Mouse (Mus musculus): ENCODE results near the gene Srpx2. TPM values are rescaled to one million over a fixed set of nuclear protein-coding genes. Genes with fewer than 3 reads are reported as not detected.

Srpx2 gene
- polyA plus RNA-seq, 1 experiment from 2014 or later = 5.1 TPM

DNA sequence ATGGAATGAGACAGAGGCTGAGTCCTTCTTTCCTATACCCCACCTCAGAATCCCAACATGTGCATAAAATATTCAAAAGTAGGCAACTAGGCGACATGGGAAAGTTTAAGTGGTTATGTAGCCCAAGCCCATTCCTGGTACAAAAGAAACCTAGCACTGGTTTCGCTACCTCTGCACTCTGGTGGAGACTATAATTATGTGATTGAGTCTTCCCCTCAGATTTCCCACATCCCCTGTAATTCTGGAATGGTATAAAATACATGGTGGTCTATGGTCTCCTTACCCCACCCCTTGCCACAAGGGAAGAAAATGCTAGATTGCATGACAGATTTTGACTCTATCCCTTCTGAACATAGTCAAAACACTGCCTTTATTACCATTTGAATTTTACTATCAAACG lies 4.8 kb downstream of the Srpx2 start:
- TF ChIP-seq CTCF (IDR thresholded peaks at IDR 0.05; ENCODE audit: low read depth) = no peak
- H3K27ac ChIP-seq (ENCODE audit: low read depth, low read length) = no peak overlapping the region
- H3K36me3 ChIP-seq (ENCODE audit: control insufficient read depth, insufficient read depth) = no peaks in the 10 kb centered on the region
- no peaks in the 10 kb centered on the region for H3K27me3 ChIP-seq (replicated peaks; ENCODE audit: control insufficient read depth, insufficient read depth, low read length)
- H3K9me3 ChIP-seq (ENCODE audit: control insufficient read depth) = no peaks in the 10 kb centered on the region
- no peak for ATAC-seq
- no peak overlapping the region for H3K4me2 ChIP-seq (replicated peaks; ENCODE audit: low read depth)
- H3K4me1 ChIP-seq (replicated peaks; ENCODE audit: control insufficient read depth, insufficient read depth, low read length) = no peaks in the 10 kb centered on the region
- no peak overlapping the region for H3K9ac ChIP-seq (ENCODE audit: low read depth, low read length)
- WGBS = 79% methylated on average over 3 of the region's 3 CpGs
- H3K4me3 ChIP-seq (ENCODE audit: low read depth, low read length) = no peak overlapping the region

DNA sequence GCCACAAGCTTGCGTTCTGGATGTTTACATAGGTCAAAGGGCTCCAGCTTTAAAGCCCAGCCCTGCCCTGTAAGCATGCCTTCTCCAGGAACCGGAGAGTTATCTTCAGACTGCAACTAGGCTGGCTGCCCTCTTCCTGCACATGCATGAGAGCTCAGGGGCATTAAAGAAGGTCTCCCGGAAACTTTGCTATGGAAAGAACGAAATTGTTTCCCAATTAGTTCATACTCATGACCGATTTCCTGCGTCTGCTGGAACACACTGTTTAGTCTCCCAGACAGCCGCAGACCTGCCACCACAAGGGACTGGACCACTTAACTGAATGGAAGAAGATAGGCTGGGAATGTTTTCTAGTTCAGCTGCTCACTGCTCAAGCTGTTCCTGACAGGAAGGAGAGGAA lies 6.0 kb downstream of the Srpx2 start:
- Histone ChIP-seq H3K9me3 (ENCODE audit: control insufficient read depth) (no peaks in the 10 kb centered on the region), H3K9ac (ENCODE audit: low read depth, low read length) (no peak overlapping the region), H3K4me3 (ENCODE audit: low read depth, low read length) (no peak overlapping the region), H3K27ac (ENCODE audit: low read depth, low read length) (no peak overlapping the region), H3K4me1 (replicated peaks; ENCODE audit: control insufficient read depth, insufficient read depth, low read length) (no peaks in the 10 kb centered on the region), H3K36me3 (ENCODE audit: control insufficient read depth, insufficient read depth) (no peaks in the 10 kb centered on the region), H3K27me3 (replicated peaks; ENCODE audit: control insufficient read depth, insufficient read depth, low read length) (no peaks in the 10 kb centered on the region), H3K4me2 (replicated peaks; ENCODE audit: low read depth) (no peak overlapping the region; the same call in 1 of the 2 replicates)
- ATAC-seq = no peak
- WGBS = 30% methylated on average over 7 of the region's 7 CpGs
- TF ChIP-seq CTCF (IDR thresholded peaks at IDR 0.05; ENCODE audit: low read depth) = no peak

DNA sequence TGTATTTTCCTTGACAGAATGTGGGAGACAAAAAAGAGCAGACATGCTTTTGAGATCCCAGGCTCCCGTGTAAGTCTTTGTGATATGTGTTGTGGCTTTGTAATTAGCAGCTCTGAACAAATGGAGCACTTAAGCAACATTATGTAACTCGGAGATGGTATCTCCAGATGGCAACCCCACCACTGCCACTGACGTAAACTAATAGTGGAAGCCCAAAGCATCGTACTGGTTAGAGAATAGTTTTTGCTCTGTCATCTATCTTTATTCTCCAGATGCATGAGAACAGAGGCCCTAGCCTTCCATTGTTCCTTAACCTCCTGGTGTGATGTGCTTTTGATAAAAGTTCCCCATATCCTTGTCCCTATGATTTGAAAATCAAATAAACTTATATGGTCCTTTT lies 13.0 kb downstream of the Srpx2 start:
- H3K9ac ChIP-seq (ENCODE audit: low read depth, low read length) = no peak overlapping the region
- H3K4me2 ChIP-seq (replicated peaks; ENCODE audit: low read depth) = no peak overlapping the region
- no peak for ATAC-seq
- no peaks in the 10 kb centered on the region for H3K9me3 ChIP-seq (ENCODE audit: control insufficient read depth)
- no peaks in the 10 kb centered on the region for H3K4me1 ChIP-seq (replicated peaks; ENCODE audit: control insufficient read depth, insufficient read depth, low read length)
- WGBS = 78% methylated on average over 4 of the region's 4 CpGs
- H3K4me3 ChIP-seq (ENCODE audit: low read depth, low read length) = no peak overlapping the region
- no peak for TF ChIP-seq CTCF (IDR thresholded peaks at IDR 0.05; ENCODE audit: low read depth)
- no peaks in the 10 kb centered on the region for H3K27me3 ChIP-seq (replicated peaks; ENCODE audit: control insufficient read depth, insufficient read depth, low read length)
- no peak overlapping the region for H3K27ac ChIP-seq (ENCODE audit: low read depth, low read length)
- H3K36me3 ChIP-seq (ENCODE audit: control insufficient read depth, insufficient read depth) = no peaks in the 10 kb centered on the region

DNA sequence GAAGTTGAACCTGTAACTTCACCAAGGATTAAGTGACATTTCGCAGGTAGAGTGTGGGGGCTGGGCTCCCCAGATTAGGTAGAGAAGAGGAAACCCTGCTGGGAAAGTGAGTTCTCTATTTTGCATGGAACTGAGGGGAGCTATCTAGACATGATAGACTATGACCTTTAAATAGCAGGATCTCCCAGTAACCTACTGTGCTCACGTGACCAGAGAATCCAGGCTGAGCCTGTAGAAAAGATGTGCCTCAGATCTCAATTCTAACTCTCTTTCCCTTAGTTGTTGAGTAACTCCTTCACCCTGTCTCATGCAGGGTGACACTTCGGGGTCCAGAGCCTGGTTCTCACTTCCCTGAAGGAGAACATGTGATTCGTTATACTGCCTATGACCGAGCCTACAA lies 18.5 kb downstream of the Srpx2 start:
- no peak overlapping the region for H3K9ac ChIP-seq (ENCODE audit: low read depth, low read length)
- no peak overlapping the region for H3K4me3 ChIP-seq (ENCODE audit: low read depth, low read length)
- no peaks in the 10 kb centered on the region for H3K36me3 ChIP-seq (ENCODE audit: control insufficient read depth, insufficient read depth)
- no peaks in the 10 kb centered on the region for H3K9me3 ChIP-seq (ENCODE audit: control insufficient read depth)
- H3K4me2 ChIP-seq (replicated peaks; ENCODE audit: low read depth) = no peak overlapping the region
- no peak for ATAC-seq
- H3K27me3 ChIP-seq (replicated peaks; ENCODE audit: control insufficient read depth, insufficient read depth, low read length) = no peaks in the 10 kb centered on the region
- H3K4me1 ChIP-seq (replicated peaks; ENCODE audit: control insufficient read depth, insufficient read depth, low read length) = no peaks in the 10 kb centered on the region
- WGBS = 65% methylated on average over 5 of the region's 5 CpGs
- TF ChIP-seq CTCF (IDR thresholded peaks at IDR 0.05; ENCODE audit: low read depth) = no peak
- no peak overlapping the region for H3K27ac ChIP-seq (ENCODE audit: low read depth, low read length)

DNA sequence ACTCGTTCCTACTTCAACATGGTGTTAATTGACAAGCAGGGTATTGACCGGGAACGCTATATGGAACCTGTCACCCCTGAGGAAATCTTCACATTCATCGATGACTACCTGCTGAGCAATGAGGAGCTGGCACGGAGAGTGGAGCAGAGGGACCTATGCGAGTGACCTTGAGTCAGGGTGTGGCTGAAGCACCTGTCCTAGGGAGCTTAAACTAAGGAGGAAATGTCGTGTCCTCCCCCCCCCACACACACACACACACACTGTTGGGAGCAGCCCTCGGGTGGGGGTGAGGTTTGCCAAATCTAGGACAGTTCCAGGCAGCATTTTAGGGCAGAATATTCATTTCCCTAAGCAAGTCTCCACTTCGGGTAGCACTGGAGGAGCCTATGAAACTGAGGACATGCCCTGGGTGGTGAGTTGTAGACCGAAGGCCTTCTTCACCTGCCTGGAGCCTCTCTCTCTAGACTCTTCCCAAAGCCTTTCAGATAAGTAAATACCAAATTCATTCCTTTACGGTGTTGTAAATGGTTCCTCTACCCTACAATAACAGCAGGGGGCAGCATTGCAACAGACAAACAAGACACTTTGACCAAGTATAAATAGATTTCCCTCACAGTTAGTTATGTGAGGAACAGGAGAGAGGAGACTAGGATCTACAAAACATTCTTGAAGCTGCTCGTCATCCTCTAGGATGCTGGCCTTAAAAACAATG lies 23.2 kb downstream of the Srpx2 start:
- H3K36me3 ChIP-seq (ENCODE audit: control insufficient read depth, insufficient read depth) = no peaks in the 10 kb centered on the region
- peak; percentile 67 for TF ChIP-seq CTCF (IDR thresholded peaks at IDR 0.05; ENCODE audit: low read depth)
- H3K4me1 ChIP-seq (replicated peaks; ENCODE audit: control insufficient read depth, insufficient read depth, low read length) = no peaks in the 10 kb centered on the region
- no peaks in the 10 kb centered on the region for H3K27me3 ChIP-seq (replicated peaks; ENCODE audit: control insufficient read depth, insufficient read depth, low read length)
- H3K9me3 ChIP-seq (ENCODE audit: control insufficient read depth) = no peaks in the 10 kb centered on the region
- 50% methylated on average over 12 of the region's 12 CpGs for WGBS
- no peak overlapping the region for H3K4me3 ChIP-seq (ENCODE audit: low read depth, low read length)
- H3K9ac ChIP-seq (ENCODE audit: low read depth, low read length) = no peak overlapping the region
- 0 out of 2 replicates have a peak, but pooled peaks have one; percentile 41 for ATAC-seq
- no peak overlapping the region for H3K4me2 ChIP-seq (replicated peaks; ENCODE audit: low read depth)
- no peak overlapping the region for H3K27ac ChIP-seq (ENCODE audit: low read depth, low read length)

DNA sequence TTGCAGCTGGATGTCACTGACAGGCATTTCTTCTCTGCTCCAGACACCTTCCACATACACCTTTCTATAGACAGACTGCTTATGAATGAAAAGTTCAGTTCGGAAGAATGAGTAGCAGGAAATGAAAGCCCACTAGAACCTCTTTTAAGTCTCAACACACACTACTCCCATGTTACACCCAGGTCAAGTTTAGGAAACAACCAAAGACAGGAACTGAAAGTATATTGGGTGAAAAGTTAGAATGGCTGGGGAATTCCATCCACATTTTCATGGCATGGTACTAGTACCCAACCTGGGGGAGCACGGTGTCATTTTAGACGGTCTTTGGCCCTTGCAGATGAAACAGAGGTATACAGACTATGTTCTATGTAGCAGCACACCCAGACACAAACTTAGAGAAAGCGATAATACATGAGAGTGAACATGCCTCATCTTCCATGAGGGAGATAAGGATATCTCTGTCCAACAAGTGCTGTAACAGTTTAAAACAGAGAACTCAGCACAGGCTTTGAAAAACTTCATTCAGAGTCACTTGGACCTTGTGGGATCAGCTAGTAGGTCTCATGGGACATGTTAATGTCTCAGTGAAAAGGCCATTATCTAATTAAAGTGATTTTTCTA lies 28.5 kb downstream of the Srpx2 start:
- Histone ChIP-seq H3K27ac (ENCODE audit: low read depth, low read length) (no peak overlapping the region), H3K4me3 (ENCODE audit: low read depth, low read length) (no peak overlapping the region), H3K4me1 (replicated peaks; ENCODE audit: control insufficient read depth, insufficient read depth, low read length) (no peaks in the 10 kb centered on the region), H3K27me3 (replicated peaks; ENCODE audit: control insufficient read depth, insufficient read depth, low read length) (no peaks in the 10 kb centered on the region), H3K9ac (ENCODE audit: low read depth, low read length) (no peak overlapping the region), H3K9me3 (ENCODE audit: control insufficient read depth) (no peaks in the 10 kb centered on the region), H3K4me2 (replicated peaks; ENCODE audit: low read depth) (no peak overlapping the region), H3K36me3 (ENCODE audit: control insufficient read depth, insufficient read depth) (no peaks in the 10 kb centered on the region)
- TF ChIP-seq CTCF (IDR thresholded peaks at IDR 0.05; ENCODE audit: low read depth) = no peak
- 80% methylated on average over 4 of the region's 4 CpGs for WGBS
- no peak for ATAC-seq
